Mouse (Mus musculus): ENCODE measurements around the gene Slc51b. TPM values are rescaled to one million over a fixed set of nuclear protein-coding genes. Genes with fewer than 3 reads are reported as not detected.

The Slc51b gene
- polyA plus RNA-seq, 1 experiment from 2014 or later, result not detected

DNA sequence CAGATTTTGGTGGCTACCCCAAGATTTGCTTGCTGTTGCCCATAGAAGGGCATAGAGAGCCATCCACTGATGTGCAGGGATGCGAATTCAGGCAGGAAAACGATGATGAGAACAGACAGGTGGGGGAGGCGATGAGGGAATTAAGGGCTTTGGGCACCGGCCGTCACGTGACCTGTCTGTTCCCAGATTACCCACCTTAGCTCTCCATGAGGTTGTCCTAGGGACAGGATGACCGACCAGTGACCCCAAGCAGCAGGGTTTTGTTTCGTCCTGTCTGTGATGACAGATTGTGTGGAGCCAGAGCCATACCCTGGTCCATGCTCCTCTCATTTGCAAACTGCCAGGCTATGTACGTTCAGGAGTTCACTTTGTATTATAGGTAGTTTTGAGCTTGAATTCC is 59.1 kb downstream of the Slc51b start:
- H3K27me3 ChIP-seq, result no peaks in the 10 kb centered on the region
- 58% methylated on average over 9 of the region's 9 CpGs for WGBS
- H3K9ac ChIP-seq, result no peak overlapping the region
- peaks cover 48% of the 10 kb centered on the region for H3K36me3 ChIP-seq
- no peaks in the 10 kb centered on the region for H3K4me1 ChIP-seq
- H3K4me3 ChIP-seq, result no peak overlapping the region
- no peak overlapping the region for H3K27ac ChIP-seq
- ATAC-seq (ENCODE audit: insufficient number of reproducible peaks, insufficient read depth, low FRiP score, low TSS enrichment, low read depth), result no peak
- H3K4me2 ChIP-seq, result no peak overlapping the region
- no peaks in the 10 kb centered on the region for H3K9me3 ChIP-seq

Other genes with a start within 250 kb of the Slc51b start
- gene Parp16, start 227.6 kb downstream of the Slc51b start, polyA plus RNA-seq (2015; fragmentation: Nextera tagmentation; extraction: Ambion mirVana), result 7.1 and 8.1 TPM in 2 replicates
- 0.74 and 1.2 TPM in 2 replicates for gene Cilp, start 157.8 kb downstream of the Slc51b start, polyA plus RNA-seq (2015; fragmentation: Nextera tagmentation; extraction: Ambion mirVana)
- gene Clpx, start 128.7 kb downstream of the Slc51b start, polyA plus RNA-seq (2015; fragmentation: Nextera tagmentation; extraction: Ambion mirVana), result 56.2 TPM in 2 replicates
- 10.4 and 10.6 TPM in 2 replicates for gene Pdcd7, start 76.9 kb downstream of the Slc51b start, polyA plus RNA-seq (2015; fragmentation: Nextera tagmentation; extraction: Ambion mirVana)
- 0.19 and 0.41 TPM in 2 replicates for gene Ubap1l, start 61.9 kb downstream of the Slc51b start, polyA plus RNA-seq (2015; fragmentation: Nextera tagmentation; extraction: Ambion mirVana)
- 1.0 and 1.2 TPM in 2 replicates for gene Kbtbd13, start 31.3 kb downstream of the Slc51b start, polyA plus RNA-seq (2015; fragmentation: Nextera tagmentation; extraction: Ambion mirVana)
- 8.7 and 9.0 TPM in 2 replicates for gene Rasl12, start 24.4 kb downstream of the Slc51b start, polyA plus RNA-seq (2015; fragmentation: Nextera tagmentation; extraction: Ambion mirVana)
- gene Mtfmt, start 12.8 kb upstream of the Slc51b start, polyA plus RNA-seq (2015; fragmentation: Nextera tagmentation; extraction: Ambion mirVana), result 24.1 and 28.3 TPM in 2 replicates
- 116 and 123 TPM in 2 replicates for gene Spg21, start 38.0 kb upstream of the Slc51b start, polyA plus RNA-seq (2015; fragmentation: Nextera tagmentation; extraction: Ambion mirVana)
- gene Ankdd1a, start 97.2 kb upstream of the Slc51b start, polyA plus RNA-seq (2015; fragmentation: Nextera tagmentation; extraction: Ambion mirVana), result not detected in 2 replicates
- 12.6 TPM in 2 replicates for gene Plekho2, start 157.1 kb upstream of the Slc51b start, polyA plus RNA-seq (2015; fragmentation: Nextera tagmentation; extraction: Ambion mirVana)
- 15.4 and 18.4 TPM in 2 replicates for gene Pif1, start 164.2 kb upstream of the Slc51b start, polyA plus RNA-seq (2015; fragmentation: Nextera tagmentation; extraction: Ambion mirVana)
- 10.5 and 11.9 TPM in 2 replicates for gene Rbpms2, start 206.7 kb upstream of the Slc51b start, polyA plus RNA-seq (2015; fragmentation: Nextera tagmentation; extraction: Ambion mirVana)
- 295 and 315 TPM in 2 replicates for gene Oaz2, start 245.0 kb upstream of the Slc51b start, polyA plus RNA-seq (2015; fragmentation: Nextera tagmentation; extraction: Ambion mirVana)